Mouse (Mus musculus): ENCODE measurements around the gene Notch2.

Gene Notch2

DNA sequence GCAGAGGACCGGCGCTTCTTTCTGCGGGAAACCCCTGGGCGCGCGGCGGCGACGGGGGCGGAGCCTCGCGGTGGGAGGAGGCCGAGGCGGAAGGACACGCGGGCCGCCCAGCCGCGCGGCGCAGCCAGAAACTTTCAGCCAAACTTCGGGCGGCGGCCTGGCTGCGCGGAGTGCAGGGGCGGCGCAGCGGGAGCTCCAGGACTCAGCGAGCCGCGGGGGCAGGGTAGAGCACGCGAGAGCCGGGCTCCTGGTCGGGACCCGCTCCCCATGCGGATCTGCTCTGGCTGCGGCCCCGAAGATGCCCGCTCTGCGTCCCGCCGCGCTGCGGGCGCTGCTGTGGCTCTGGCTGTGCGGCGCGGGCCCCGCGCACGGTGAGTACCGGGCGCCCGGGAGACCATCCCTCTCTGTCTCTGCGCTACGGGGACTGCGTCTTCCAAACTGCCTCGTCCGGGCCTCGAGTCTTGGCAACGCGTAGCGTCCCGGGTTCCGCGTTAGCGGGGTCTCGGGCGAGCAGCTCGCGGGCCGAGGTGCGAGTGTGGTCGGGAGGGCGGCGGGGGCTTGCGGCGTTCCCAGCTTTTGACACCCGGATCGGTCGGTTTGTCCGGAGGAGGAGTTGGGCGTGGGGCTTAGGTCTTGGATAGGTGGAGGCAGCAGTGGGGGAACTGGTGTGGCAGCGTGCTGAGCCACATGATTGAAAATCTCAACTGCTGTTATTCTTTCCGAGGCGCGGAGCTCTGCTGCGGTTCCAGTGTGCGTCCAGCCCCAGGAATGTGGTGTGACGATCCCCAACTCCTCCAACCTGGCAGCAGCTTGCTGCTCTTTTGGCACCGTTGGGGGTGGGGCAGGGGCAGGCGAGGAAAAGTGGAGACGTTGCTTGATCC is at the start of gene Notch2:
Gene Notch2, plus strand, starts transcription at position 127 of the 881 bp plus-strand sequence.
- in situ Hi-C loops (cut with MboI) = no loop called here

DNA sequence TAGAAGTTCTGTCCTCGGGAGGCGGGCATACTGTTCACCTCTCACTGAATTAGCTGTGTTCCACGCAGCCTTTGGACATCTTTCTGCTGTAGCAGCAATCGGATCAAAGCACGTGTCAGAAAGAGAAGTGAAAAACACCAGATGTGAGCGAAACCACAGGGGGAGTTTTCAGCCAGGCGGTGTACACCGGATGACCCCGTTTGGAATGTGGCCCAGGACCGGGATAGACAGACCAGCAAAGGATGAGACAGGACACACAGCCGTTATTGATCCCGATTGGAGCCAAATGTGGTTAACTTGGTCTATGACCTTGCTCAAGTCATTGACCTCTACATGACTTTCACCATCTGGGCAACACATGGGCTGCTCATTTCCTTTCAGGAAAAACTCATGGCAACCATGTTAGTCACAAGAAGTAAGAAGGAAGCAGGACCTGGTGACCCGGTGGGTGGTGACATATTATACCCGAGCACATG is 48.4 kb upstream of the Notch2 start:
- in situ Hi-C loops (cut with MboI) = no loop called here

DNA sequence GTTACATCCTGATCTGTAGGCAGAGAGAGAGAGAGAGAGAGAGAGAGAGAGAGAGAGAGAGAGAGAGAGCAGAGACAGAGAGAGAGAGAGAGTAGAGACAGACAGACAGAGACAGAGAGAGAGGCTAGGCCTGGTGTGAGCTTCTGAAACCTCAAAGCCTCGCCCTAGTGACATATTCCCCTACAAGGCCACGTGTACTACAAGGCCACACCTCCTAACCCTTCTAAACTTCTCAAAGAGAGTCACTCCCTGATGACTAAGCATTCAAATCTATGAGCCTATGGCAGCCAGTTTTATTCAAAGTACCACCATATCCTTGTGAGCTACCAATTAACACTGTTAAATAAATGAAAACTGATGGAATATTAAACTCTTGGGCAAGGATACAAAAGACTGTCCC is 45.7 kb upstream of the Notch2 start:
- in situ Hi-C loops (cut with MboI) = no loop called here

DNA sequence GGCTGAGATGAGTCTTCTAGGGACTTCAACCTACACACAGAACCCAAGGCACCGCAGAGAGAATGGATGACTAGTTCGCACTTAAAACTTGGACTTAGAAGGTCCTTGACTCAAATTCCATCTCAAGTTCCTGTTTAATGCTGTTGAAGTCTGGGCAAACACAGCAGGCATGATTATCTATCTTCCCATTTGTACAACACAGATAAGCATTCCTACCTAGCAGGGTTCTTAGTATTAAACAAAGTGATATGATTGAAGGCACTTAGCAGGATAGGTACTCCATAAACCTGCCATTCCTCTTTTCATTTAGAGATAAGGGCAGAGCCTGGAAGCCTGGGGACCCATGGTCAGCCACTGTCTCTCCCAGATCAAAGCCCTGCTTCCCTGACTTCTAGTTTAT is 45.1 kb upstream of the Notch2 start:
- in situ Hi-C loops (cut with MboI) = no loop called here

DNA sequence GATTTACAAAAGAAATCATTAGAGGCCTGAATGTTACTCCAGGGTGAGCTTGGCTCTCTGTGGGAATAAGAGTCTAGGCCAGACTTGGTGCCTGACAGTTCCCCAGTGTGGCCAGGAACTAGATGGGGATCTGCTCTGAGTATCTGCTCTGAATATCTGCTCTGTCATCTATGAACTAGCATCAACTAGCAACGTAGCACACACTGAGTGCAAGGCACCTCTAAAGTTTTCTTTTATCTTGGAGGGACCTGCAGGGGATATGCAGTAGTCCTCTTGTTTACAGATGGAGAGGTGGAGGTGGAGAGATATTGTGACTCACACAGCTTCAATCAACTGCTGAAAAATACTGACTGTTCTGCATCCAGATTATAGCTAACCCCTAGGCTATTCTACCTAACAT is 44.3 kb upstream of the Notch2 start:
- in situ Hi-C loops (cut with MboI) = no loop called here

DNA sequence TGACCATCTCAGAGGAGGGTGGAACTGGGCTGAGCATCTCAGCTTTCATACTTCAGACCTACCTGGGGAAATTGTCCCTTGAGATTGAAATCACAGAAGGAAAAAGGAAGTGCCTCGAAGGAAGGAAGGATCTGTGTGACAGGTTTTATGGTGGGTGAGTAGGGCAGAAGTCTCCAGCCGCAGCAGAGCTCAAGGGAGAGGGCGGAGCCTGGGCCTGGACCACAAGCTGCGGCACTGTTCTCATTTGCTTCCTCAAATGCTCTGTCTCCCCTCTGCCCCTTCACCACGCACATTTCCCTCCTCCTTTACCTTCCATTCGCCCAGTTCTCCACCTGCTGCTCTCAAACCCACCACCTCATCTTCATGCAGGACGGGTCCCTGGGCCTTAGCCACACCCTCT is 42.2 kb upstream of the Notch2 start:
- in situ Hi-C loops (cut with MboI) = no loop called here

DNA sequence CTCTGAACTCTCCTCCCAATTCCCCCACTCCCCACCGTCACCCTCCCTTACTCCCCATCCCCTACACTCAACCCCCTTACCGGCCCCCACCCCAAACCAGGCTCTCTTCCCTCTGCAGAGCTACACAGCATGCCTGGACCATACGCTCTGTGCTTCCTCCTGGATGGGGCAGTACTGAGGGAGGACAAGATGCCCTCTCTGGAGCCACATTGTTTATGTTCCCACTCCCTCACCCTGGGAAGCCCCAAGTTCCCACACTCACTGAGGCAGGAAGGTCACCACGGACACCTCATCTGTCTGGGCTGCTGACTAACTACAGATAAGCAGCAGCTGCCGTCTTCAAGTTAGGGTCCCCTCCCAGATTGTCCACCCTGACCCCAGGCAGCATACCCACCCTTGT is 41.1 kb upstream of the Notch2 start:
- in situ Hi-C loops (cut with MboI) = no loop called here

DNA sequence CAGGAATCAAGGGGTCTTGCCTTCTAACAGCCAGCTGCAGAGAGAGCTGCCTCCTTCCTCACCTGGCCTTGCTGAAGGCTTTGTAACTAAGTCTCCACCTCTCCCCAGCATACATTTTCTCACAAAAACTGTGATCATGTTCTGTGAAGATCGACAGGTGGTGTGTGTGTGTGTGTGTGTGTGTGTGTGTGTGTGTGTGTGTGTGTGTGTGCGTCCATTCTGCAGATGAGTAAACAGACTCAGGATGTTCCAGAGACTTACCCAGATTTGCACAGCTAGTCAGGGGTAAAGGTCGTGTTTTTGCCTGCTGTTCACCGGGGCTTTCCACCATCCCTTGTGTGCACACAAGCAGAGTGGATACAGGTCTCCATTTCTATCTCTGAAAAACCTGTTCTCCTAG is 40.6 kb upstream of the Notch2 start:
- in situ Hi-C loops (cut with MboI) = no loop called here

DNA sequence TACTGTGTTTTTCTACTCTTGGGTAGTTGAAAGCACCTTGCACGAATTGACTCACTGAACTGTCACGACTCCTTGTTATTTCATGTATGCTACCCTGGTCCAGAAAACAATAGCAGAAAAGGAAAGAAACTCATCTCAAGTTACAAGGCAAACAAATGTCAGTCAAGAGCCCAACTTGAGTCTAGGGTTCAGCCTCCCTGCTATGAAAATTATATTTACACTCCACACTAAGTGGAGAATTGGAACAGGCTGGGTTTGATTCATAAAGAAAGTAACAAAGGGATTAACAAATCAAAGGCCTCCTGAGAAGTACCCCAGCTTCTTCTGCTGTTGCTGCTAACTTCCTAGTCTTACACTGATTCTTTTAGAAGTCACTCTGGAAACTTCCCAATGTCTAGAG is 40.0 kb upstream of the Notch2 start:
- in situ Hi-C loops (cut with MboI) = no loop called here

DNA sequence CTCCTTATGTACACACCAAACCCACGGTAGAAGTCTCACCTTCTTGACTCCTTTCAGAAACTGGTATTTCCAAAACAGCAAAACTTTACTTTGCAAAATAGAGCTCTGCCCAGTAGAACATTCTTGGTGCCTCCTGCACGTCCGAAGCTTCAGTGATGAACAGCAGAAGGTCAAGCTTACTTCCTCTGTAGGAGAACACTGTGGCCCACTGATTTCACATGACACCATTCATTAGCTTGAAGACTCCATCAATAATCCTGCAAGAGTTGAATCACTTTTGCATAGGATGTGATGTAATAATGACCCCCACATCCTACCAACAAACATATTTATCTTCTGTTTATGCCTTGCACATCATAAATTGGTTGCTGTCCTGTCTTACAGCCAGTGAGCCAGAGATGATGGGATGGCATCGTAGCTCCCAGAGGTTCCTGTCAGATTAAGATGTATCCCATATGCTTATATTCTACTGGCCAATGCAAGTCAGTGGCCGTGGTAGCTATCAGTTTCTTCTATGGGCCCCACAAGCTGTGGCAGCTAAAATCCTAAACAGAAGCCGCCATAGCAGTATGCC is 39.0 kb upstream of the Notch2 start:
- in situ Hi-C loops (cut with MboI) = no loop called here

DNA sequence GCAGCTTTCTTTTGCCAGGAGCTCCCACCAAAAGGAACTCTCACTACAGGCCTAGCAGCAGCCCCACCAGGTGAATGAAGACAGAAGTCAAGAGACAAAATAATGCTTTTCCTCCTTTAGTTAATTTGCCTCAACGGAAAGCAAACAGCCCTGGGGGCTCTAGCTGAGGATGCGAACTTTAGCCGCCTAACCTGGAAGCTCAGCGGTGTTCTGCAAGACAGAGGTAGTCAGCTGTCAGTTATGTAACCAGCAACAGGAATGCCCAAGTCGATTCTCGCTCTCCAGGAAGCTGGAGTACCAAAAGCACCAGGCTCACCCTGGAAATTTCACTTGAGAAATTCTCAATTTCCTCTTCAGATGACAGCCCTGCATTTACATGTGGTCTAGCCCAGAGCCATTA is 36.6 kb upstream of the Notch2 start:
- in situ Hi-C loops (cut with MboI) = no loop called here

DNA sequence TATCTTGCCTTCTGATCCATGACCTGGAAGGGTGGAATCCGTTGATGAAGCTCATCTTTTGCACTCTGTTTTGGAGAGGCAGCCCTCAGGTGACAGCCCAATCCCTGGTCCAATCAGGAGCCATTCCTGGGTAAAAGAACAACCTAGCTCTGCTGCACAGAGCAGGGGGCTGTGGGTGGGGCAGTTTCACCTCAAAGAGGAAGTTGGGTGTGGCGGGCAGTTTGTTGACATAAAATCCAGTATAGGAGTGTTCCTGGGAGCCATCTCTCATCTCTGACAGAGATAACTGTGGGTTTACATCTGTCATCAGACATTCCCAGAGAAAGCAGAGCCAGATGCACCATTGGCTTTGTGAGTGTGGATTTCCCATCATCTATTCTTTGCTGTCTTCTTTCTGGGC is 34.6 kb upstream of the Notch2 start:
- in situ Hi-C loops (cut with MboI) = no loop called here

DNA sequence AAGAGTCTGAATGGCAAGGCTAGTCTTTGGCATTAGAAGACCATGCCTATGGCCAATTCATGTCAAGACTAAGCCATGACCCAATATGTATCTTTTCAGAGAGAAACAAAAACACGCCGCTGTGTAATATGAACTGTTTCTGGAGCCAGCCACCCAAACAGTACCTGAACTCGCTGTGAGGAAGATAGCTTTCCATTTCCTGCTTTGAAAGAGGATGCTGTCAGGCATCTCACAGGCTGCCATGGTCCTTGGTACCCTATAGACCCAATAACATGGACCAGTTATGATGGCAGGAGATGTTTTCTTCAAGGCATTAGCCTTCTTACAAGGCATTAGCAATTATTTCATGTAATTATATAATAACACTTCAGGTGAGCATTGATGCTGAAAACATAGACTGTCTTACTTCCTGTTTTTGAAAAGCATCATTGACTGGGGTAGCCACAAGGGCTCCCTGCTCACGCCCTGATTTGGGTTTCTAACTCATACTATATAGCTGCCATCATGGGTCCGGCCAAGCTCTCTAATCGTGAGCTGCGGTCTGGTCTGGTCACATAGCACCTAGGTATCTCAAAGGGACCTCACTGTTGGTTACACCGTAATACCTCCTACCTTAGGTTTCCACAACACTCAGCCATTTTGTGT is 32.5 kb upstream of the Notch2 start:
- in situ Hi-C loops (cut with MboI) = no loop called here

DNA sequence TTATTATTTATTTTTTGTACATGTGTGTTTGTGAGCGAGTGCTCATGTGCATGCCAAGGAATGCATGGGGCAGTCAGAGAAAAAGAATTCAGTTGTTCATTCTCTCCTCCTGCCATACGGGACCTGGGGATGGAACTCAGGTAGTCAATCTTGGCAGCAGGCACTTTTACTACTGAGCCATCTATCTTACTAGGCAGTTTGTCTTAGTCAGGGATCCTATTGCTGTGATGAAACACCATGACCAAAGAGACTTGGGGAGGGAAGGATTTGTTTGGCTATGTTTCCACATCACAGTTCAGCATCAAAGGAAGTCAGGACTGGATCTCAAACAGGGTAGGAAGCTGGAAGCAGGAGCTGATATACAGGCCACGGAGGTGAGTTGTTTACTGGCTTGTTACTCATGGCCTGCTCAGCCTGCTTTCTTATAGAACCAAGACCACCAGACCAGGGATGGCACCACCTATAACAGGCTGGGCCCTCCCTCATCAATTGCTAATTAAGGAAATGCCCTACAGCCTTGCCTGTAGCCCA is 31.9 kb upstream of the Notch2 start:
- in situ Hi-C loops (cut with MboI) = no loop called here

DNA sequence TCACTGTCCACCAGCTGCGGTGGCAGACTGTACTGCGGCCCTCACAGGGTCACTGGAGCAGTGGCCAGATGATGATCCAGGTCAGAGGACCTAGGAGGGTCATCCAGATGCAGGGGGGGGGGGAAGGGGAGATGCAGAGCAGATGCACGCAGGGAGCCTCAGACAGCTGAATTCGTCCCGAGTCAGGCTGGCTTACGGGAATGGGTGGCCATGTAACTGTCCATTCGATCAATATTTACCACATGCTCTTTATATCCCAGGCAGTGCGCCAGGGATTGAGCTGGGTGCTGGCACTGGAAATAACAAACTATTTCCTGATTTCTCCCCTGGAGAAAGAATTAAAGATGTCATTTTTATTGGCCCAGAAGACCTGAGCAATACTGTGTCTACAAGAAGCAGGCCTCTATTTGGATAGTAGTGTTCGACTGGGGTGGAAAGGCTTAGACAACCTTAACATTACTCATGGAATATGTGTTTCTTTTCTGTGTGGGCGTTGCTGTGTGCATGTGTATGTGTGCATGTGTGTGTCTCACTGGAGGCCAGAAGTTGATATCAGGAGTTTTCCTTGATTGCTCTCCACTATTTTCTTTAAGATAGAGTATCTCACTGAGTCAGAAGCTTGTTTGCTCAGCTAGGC is 28.3 kb upstream of the Notch2 start:
- in situ Hi-C loops (cut with MboI) = no loop called here

DNA sequence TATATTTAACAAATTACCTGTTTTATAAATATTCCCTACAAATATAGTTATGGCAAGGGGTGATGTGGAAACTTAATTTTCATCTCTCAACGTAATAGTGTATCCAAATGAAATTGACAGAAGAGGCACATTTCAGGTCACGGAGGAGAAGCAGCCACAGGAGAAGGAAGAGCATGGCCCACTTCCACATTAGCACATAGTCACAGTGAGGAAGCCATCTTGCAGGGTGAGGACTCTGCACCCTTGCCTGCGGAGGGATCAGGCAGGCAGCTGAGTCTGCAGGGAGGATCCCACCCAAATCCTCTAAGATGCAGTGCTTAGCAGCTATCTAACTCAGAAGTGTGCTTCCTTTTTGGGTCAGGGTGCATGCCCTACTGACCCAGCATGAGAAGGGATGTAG is 27.6 kb upstream of the Notch2 start:
- in situ Hi-C loops (cut with MboI) = no loop called here

DNA sequence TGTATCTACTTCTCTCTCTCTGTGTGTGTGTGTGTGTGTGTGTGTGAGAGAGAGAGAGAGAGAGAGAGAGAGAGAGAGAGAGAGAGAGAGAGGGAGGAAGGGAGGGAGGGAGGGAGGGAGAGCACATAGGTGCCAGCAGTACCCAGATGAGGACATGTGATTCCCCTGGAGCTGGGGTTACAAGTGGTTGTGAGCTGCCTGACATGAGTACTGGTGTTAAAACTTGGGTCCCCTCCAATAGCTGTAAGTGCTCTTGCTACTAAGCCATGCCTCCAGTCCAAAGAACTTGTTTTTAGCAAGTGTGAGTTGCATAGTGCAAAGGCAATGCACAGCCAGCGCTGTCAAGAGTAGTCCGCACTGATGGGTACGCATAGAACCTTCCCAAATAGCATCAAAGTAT is 26.2 kb upstream of the Notch2 start:
- in situ Hi-C loops (cut with MboI) = no loop called here

DNA sequence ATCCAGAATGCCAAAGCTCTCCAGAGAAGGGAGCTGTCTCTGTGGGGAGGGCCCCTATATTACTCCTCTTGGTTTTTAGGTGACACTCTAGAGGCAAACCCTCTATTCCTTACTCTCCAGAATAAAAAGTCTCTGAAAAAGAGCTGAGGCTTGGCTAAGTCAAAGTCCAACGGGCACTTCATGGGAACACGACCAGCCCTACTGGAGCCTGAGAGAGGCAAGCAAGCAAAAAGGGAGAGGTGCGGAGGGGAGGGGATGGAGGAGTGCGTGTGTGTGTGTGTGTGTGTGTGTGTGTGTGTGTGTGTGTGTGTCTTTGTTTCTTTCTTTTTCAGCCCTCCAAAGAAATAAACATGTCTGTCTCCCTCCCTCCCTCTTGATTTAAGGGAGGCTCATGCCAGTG is 24.6 kb upstream of the Notch2 start:
- in situ Hi-C loops (cut with MboI) = no loop called here

DNA sequence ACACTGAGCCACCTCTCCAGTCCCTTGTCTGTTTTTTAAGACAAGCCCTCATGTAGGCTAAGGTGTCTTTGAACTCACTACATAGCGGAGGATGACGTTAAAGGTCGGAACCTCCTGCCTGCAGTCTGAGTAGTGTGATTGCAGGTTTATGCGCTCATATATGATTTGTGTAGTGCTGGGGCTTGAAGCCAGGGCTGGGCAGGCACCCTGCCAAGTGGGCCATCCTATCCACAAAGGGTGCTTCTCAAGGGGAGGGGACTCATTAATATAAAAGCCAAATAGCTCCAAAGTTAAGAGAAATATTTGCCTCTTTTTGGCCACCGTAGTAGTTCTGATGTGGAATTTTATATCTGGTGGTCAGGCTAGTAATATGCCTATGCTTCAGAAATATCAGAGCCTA is 22.8 kb upstream of the Notch2 start:
- in situ Hi-C loops (cut with MboI) = no loop called here

DNA sequence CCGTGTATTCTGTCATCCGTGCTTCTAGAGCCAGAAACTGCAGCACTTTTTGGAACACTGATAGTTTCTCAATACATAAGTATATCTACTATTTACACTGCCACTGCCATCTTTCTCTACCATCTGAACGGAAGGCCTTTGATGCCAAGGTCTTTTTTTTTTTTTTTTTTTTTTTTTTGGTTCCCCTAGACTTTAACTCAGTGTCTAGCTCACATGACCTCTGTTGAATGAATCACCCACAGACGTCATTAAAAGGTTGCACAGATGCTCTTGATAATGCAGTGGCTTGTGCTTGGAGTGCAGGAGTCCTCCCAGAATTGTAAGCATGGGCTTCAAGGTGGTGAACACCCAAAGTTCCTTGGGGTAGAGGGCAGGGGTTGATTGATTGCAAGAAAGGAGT is 21.0 kb upstream of the Notch2 start:
- in situ Hi-C loops (cut with MboI) = no loop called here

DNA sequence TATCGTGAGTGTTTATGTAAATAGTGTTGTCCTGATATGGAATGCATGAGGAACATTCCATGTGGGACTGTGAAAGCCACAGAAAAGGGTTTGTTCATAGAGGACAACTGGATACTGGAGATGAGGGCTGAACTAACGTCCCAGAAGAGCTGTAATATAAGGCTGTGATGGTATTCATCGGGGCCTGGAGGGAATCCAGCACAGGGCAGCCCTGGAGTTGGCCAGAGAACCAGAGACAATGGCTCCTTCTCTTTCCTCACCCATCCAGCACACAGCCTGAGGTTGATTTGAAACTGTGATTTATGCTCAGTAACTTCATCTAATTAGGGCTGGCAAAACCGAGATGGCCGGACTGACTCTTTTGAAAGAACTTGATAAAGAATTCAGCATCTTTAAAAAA is 20.1 kb upstream of the Notch2 start:
- in situ Hi-C loops (cut with MboI) = no loop called here

DNA sequence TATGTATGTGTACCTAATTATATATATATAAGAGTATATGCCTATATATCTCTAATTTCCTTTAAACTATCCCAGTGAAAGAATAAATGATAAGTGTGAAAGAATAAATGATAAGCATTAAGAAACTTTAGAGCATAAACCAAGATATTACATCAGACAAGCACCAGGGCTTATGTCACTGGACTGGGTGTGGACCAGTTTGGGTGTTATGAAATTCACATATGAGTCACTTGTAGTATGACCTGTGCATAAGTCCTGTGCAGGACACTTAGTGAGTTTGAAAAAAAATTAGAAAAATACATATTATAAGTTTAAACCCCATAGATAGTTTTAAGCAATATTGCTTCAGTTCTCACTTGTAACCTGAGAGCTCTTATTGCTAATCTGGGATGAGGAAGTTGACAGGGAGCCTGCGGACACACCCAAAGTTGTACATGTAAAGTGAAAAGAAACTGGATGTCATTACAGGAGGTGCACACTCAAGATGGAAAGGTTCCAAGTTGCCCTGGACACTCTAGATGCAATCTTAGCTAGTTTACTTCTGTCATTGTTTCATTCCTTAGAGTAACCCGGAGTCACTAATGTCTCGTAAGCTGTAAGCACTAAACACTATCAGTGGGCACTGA is 19.3 kb upstream of the Notch2 start:
- in situ Hi-C loops (cut with MboI) = no loop called here

Measured in mature B cell (primary cell).